Mouse (Mus musculus) C2C12 (cell line): ENCODE data around the gene Pik3ap1.

Experiments used
- CTCF ChIP-seq: IDR thresholded peaks from one replicate; pipeline ENCODE4 v1.5.1; 2011; ENCODE audit not compliant: control insufficient read depth, insufficient read depth, insufficient read length
- FOSL1 ChIP-seq: IDR thresholded peaks from one replicate; pipeline ENCODE4 v1.8.0; 2011; ENCODE audit warnings: mild to moderate bottlenecking, low read length; ENCODE audit not compliant: poor library complexity, insufficient read depth, severe bottlenecking
- MAX ChIP-seq: IDR thresholded peaks from one replicate; pipeline ENCODE4 v1.6.1; 2011; ENCODE audit warnings: mild to moderate bottlenecking, control low read depth
- MYOD1 ChIP-seq: IDR thresholded peaks from one replicate; pipeline ENCODE4 v1.6.1; 2011; ENCODE audit warnings: low read depth; ENCODE audit not compliant: control insufficient read depth, insufficient read length

GRCm38 (mm10) chr19:41270151-41270727, 114.7 kb downstream of the Pik3ap1 start:
- TF ChIP-seq CTCF (no peak), MYOD1 (peak; percentile 44), FOSL1 (no peak), MAX (no peak)
